Mouse (Mus musculus) spleen, postnatal 36 days (tissue): ENCODE measurements around the gene Sdf2.
"Not testable (repeated sequence)": the region's sequence is repeated elsewhere in the genome, so short reads cannot be mapped to it uniquely, and the experiment has no call there.

Experiments
- DNase-seq, 2 experiments: peaks; one replicate each; pipeline ENCODE4 v3.0.0; 2022; ENCODE audit warnings: low spot score in 2 of 2, mixed read lengths in 1 of 2

Sdf2 gene

GRCm38 (mm10) chr11:78261380-78262352, 16.1 kb downstream of the Sdf2 start, which contains the start of gene 2610507B11Rik:
TSS of gene 2610507B11Rik (plus strand) at chr11:78261752.
- peak; percentile 93 for DNase-seq

GRCm38 (mm10) chr11:78262550-78262949, 17.0 kb downstream of the Sdf2 start:
- peak; percentile 33 to 61 for DNase-seq

- no peak for DNase-seq
Measured at GRCm38 (mm10) chr11:78265571-78265970, 20.0 kb downstream of the Sdf2 start.

GRCm38 (mm10) chr11:78271986-78272385, 26.4 kb downstream of the Sdf2 start:
- no peak for DNase-seq

- no peak for DNase-seq
Measured at GRCm38 (mm10) chr11:78275596-78275995, 30.1 kb downstream of the Sdf2 start.

- not testable (repeated sequence) for DNase-seq
Measured at GRCm38 (mm10) chr11:78276169-78276568, 30.6 kb downstream of the Sdf2 start.

GRCm38 (mm10) chr11:78278853-78279252, 33.3 kb downstream of the Sdf2 start:
- DNase-seq: no peak

- DNase-seq: no peak
Measured at GRCm38 (mm10) chr11:78279586-78279985, 34.0 kb downstream of the Sdf2 start.

GRCm38 (mm10) chr11:78289146-78289763, 43.7 kb downstream of the Sdf2 start:
- DNase-seq: no peak

- DNase-seq: no peak
Measured at GRCm38 (mm10) chr11:78290654-78291053, 45.1 kb downstream of the Sdf2 start, which contains the start of gene BC030499. TSS of gene BC030499 (plus strand) at chr11:78290841.

- DNase-seq: no peak
Measured at GRCm38 (mm10) chr11:78294585-78294984, 49.0 kb downstream of the Sdf2 start.

- DNase-seq: no peak
Measured at GRCm38 (mm10) chr11:78300917-78301316, 55.4 kb downstream of the Sdf2 start.

GRCm38 (mm10) chr11:78301357-78302084, 56.0 kb downstream of the Sdf2 start, which contains the start of gene Spag5:
TSS of gene Spag5 (plus strand) at chr11:78301529.
- peak; percentile 87 to 90 for DNase-seq
